Mouse (Mus musculus) intestine, postnatal 0 days (tissue): ENCODE measurements at regions not wholly inside any gene's neighbourhood (a gene's known extent, or its start where the extent isn't known, plus 50 kb on each side); places are given as distances from the start of the nearest gene placed in this dataset.

Experiments
- ATAC-seq: fragments of 200-750 bp; cut with Nextera tagmentation; 2 replicates; pipeline ENCODE4 v1.8.0; 2017; ENCODE audit warnings: mild to moderate bottlenecking, moderate TSS enrichment, moderate library complexity
- H3K27ac ChIP-seq: fragments of 300-500 bp; sonication (generic); 2 replicates; pipeline ENCODE4 v1.5.1; 2014; ENCODE audit warnings: mild to moderate bottlenecking, low read depth, low read length, moderate library complexity
- H3K27me3 ChIP-seq: fragments of 300-500 bp; sonication (generic); replicated peaks from 2 replicates; pipeline ENCODE4 v1.6.1; 2014; ENCODE audit warnings: low read length, mixed read lengths; ENCODE audit not compliant: control insufficient read depth, insufficient read depth
- H3K36me3 ChIP-seq: fragments of 300-500 bp; sonication (generic); 2 replicates; pipeline ENCODE4 v1.6.1; 2014; ENCODE audit warnings: mild to moderate bottlenecking, moderate library complexity; ENCODE audit not compliant: control insufficient read depth, insufficient read depth
- H3K4me1 ChIP-seq: fragments of 300-500 bp; sonication (generic); replicated peaks from 2 replicates; pipeline ENCODE4 v1.6.1; 2014; ENCODE audit warnings: antibody characterized with exemption, low read length, mixed read lengths; ENCODE audit not compliant: control insufficient read depth, insufficient read depth
- H3K4me2 ChIP-seq: fragments of 300-500 bp; sonication (generic); replicated peaks from 2 replicates; pipeline ENCODE4 v1.6.1; 2014; ENCODE audit warnings: low read depth, mild to moderate bottlenecking, moderate library complexity
- H3K4me3 ChIP-seq: fragments of 300-500 bp; sonication (generic); 2 replicates; pipeline ENCODE4 v1.5.1; 2014; ENCODE audit warnings: low read depth, low read length
- H3K9ac ChIP-seq: fragments of 300-500 bp; sonication (generic); 2 replicates; pipeline ENCODE4 v1.6.1; 2014; ENCODE audit warnings: mild to moderate bottlenecking, low read depth, low read length
- H3K9me3 ChIP-seq: fragments of 300-500 bp; sonication (generic); 2 replicates; pipeline ENCODE4 v1.6.1; 2016; ENCODE audit warnings: mixed run types; ENCODE audit not compliant: control insufficient read depth
- CTCF ChIP-seq: sonication (generic); IDR thresholded peaks from 2 replicates; pipeline ENCODE4 v1.5.1; 2016; ENCODE audit warnings: low read depth, mild to moderate bottlenecking, control low read depth, antibody characterized with exemption, moderate library complexity
- WGBS: fragments of 180-500 bp; shearing (Covaris S2); extraction: QIAGEN DNeasy Blood & Tissue Kit; methylation state at CpG from one replicate; pipeline ENCODE4 v1.1.7; 2014; 5-methylcytosine and 5-hydroxymethylcytosine counted together

GRCm38 (mm10) chr15:61365511-61365910 is 442.7 kb upstream of the A1bg start:
- H3K9ac ChIP-seq: no peak overlapping the region
- no peak overlapping the region for H3K4me2 ChIP-seq
- no peak for ATAC-seq
- H3K9me3 ChIP-seq: no peaks in the 10 kb centered on the region
- no peaks in the 10 kb centered on the region for H3K27me3 ChIP-seq
- no peak for TF ChIP-seq CTCF
- H3K36me3 ChIP-seq: no peaks in the 10 kb centered on the region
- H3K27ac ChIP-seq: no peak overlapping the region
- H3K4me1 ChIP-seq: no peaks in the 10 kb centered on the region
- H3K4me3 ChIP-seq: no peak overlapping the region
- WGBS: 90% methylated on average over 5 of the region's 5 CpGs

- 84% methylated on average over 2 of the region's 2 CpGs for WGBS
- H3K9ac ChIP-seq: no peak overlapping the region
- TF ChIP-seq CTCF: no peak
- H3K27me3 ChIP-seq: no peaks in the 10 kb centered on the region
- H3K4me3 ChIP-seq: no peak overlapping the region
- H3K9me3 ChIP-seq: no peaks in the 10 kb centered on the region
- H3K36me3 ChIP-seq: no peaks in the 10 kb centered on the region
- no peak overlapping the region for H3K4me2 ChIP-seq
- H3K27ac ChIP-seq: no peak overlapping the region
- ATAC-seq: no peak
- no peaks in the 10 kb centered on the region for H3K4me1 ChIP-seq
These were observed 441.6 kb upstream of the A1bg start for GRCm38 (mm10) chr15:61364461-61364860.

- no peaks in the 10 kb centered on the region for H3K4me1 ChIP-seq
- WGBS: 83% methylated on average over 3 of the region's 3 CpGs
- H3K27ac ChIP-seq: no peak overlapping the region
- no peak overlapping the region for H3K4me2 ChIP-seq
- TF ChIP-seq CTCF: no peak
- H3K27me3 ChIP-seq: no peaks in the 10 kb centered on the region
- no peak for ATAC-seq
- no peaks in the 10 kb centered on the region for H3K9me3 ChIP-seq
- H3K4me3 ChIP-seq: no peak overlapping the region
- no peaks in the 10 kb centered on the region for H3K36me3 ChIP-seq
- no peak overlapping the region for H3K9ac ChIP-seq
These were observed 438.4 kb upstream of the A1bg start for GRCm38 (mm10) chr15:61361254-61361653.

GRCm38 (mm10) chr15:61355344-61355743 is 432.5 kb upstream of the A1bg start:
- Histone ChIP-seq H3K9ac (no peak overlapping the region), H3K9me3 (no peaks in the 10 kb centered on the region), H3K4me1 (no peaks in the 10 kb centered on the region), H3K27ac (no peak overlapping the region), H3K4me2 (no peak overlapping the region), H3K36me3 (no peaks in the 10 kb centered on the region), H3K27me3 (no peaks in the 10 kb centered on the region), H3K4me3 (no peak overlapping the region)
- no peak for ATAC-seq
- no peak for TF ChIP-seq CTCF

GRCm38 (mm10) chr15:61351729-61352342 is 429.0 kb upstream of the A1bg start:
- no peaks in the 10 kb centered on the region for H3K27me3 ChIP-seq
- H3K4me1 ChIP-seq: no peaks in the 10 kb centered on the region
- no peak overlapping the region for H3K4me3 ChIP-seq
- no peak overlapping the region for H3K4me2 ChIP-seq
- no peak for TF ChIP-seq CTCF
- H3K9ac ChIP-seq: no peak overlapping the region
- no peaks in the 10 kb centered on the region for H3K9me3 ChIP-seq
- 69% methylated on average over 5 of the region's 5 CpGs for WGBS
- no peak overlapping the region for H3K27ac ChIP-seq
- ATAC-seq: no peak
- H3K36me3 ChIP-seq: no peaks in the 10 kb centered on the region

GRCm38 (mm10) chr15:61345101-61345500 is 422.3 kb upstream of the A1bg start:
- H3K9me3 ChIP-seq: no peaks in the 10 kb centered on the region
- WGBS: 73% methylated on average over 4 of the region's 4 CpGs
- ATAC-seq: no peak
- no peak overlapping the region for H3K27ac ChIP-seq
- TF ChIP-seq CTCF: no peak
- no peaks in the 10 kb centered on the region for H3K36me3 ChIP-seq
- H3K9ac ChIP-seq: no peak overlapping the region
- H3K4me3 ChIP-seq: no peak overlapping the region
- no peaks in the 10 kb centered on the region for H3K27me3 ChIP-seq
- H3K4me2 ChIP-seq: no peak overlapping the region
- no peaks in the 10 kb centered on the region for H3K4me1 ChIP-seq

- no peak for TF ChIP-seq CTCF
- no peaks in the 10 kb centered on the region for H3K36me3 ChIP-seq
- no peaks in the 10 kb centered on the region for H3K27me3 ChIP-seq
- 84% methylated on average over 1 of the region's 1 CpGs for WGBS
- no peaks in the 10 kb centered on the region for H3K4me1 ChIP-seq
- no peaks in the 10 kb centered on the region for H3K9me3 ChIP-seq
- ATAC-seq: no peak
- H3K27ac ChIP-seq: no peak overlapping the region
- H3K4me3 ChIP-seq: no peak overlapping the region
- no peak overlapping the region for H3K4me2 ChIP-seq
- no peak overlapping the region for H3K9ac ChIP-seq
These were observed 419.8 kb upstream of the A1bg start for GRCm38 (mm10) chr15:61342618-61343017.
